ENCODE assay signal across 8 mouse cellular contexts in the genomic region with DNA sequence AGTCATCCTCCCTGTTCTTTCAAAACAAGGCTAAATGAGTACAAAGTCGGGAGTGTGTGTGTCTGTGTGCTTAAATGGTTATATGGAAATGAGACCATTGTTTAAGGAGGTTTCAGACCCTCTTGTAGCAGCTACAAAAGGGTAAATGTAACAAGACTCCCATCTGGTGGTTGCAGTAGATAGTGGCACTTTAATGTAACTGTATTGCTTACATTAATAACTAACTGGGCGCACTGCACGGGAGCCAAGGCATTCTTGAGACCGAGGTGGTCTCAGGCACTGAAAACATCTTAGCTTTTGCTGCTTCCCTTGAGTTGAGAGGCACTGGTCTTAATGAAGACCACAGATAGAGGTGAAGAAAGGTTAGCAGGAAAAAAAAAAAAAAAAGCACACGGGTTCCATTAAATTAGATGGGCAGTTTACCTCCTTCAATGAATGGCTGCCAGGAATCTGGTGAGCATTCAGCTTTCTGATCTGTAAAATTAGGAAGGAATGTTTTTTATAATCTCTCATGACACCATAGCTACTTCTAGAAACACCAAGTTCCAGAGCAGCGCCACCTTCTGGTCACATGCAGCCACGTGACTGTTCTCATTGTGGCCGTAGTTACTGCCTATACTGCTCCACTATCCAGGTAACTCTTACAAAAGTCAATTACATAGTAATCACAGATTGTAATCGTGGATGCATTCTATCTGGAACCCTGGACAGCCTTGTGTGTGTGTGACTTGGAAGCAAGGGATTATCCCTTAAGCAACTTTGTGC. TPM values are rescaled to one million over a fixed set of nuclear protein-coding genes. Genes with fewer than 3 reads are reported as not detected.
DNase-seq lines count a peak whose midpoint lies in the region; ATAC-seq and TF ChIP-seq lines count a peak whose summit lies in the region.

No protein-coding gene starts in this region.

- H3K4me2 ChIP-seq in forebrain, embryonic 13.5 days = 0 out of 2 replicates have a peak overlapping the region, but pooled peaks have one; percentile 22
- peak overlapping the region; percentile 27 for H3K4me2 ChIP-seq in hindbrain, postnatal 0 days (ENCODE audit: low read depth, low read length)
- H3K4me2 ChIP-seq in limb, embryonic 15.5 days = 0 out of 2 replicates have a peak overlapping the region, but pooled peaks have one; percentile 19

- WGBS in lung, adult 2 months = 18% methylated on average over 9 of the region's 9 CpGs
- whole genome bisulfite sequencing in forebrain, embryonic 13.5 days = 36% methylated on average over 9 of the region's 9 CpGs
- WGBS in hindbrain, postnatal 0 days = 32% methylated on average over 9 of the region's 9 CpGs
- WGBS in limb, embryonic 15.5 days = 27% methylated on average over 9 of the region's 9 CpGs

- no peaks in the 10 kb centered on the region for H3K4me1 ChIP-seq in lung, adult 2 months (ENCODE audit: control insufficient read depth, insufficient read depth, low read length)
- H3K4me1 ChIP-seq in forebrain, embryonic 13.5 days = no peaks in the 10 kb centered on the region
- no peaks in the 10 kb centered on the region for H3K4me1 ChIP-seq in hindbrain, postnatal 0 days (ENCODE audit: insufficient read depth, low read length)
- peaks cover 6% of the 10 kb centered on the region; the same call in 1 of the 2 replicates for H3K4me1 ChIP-seq in limb, embryonic 15.5 days

- peaks cover 15% of the 10 kb centered on the region for H3K27me3 ChIP-seq in forebrain, embryonic 13.5 days
- H3K27me3 ChIP-seq in hindbrain, postnatal 0 days (ENCODE audit: insufficient read depth, low read length) = no peaks in the 10 kb centered on the region; the same call in 1 of the 2 replicates
- H3K27me3 ChIP-seq in limb, embryonic 15.5 days = peaks cover 23% of the 10 kb centered on the region

- TF ChIP-seq POLR2A in lung, adult 2 months (IDR thresholded peaks at IDR 0.05; ENCODE audit: borderline replicate concordance, extremely low read depth, low read depth, low read length) = no peak

- no peaks in the 10 kb centered on the region for H3K36me3 ChIP-seq in forebrain, embryonic 13.5 days (ENCODE audit: poor library complexity, severe bottlenecking)
- H3K36me3 ChIP-seq in hindbrain, postnatal 0 days (ENCODE audit: insufficient read depth, low read length) = no peaks in the 10 kb centered on the region
- H3K36me3 ChIP-seq in limb, embryonic 15.5 days = no peaks in the 10 kb centered on the region

- ATAC-seq in forebrain, embryonic 13.5 days = peak; percentile 77
- peak; percentile 82 for ATAC-seq in hindbrain, postnatal 0 days
- no peak for ATAC-seq in limb, embryonic 15.5 days (ENCODE audit: insufficient number of reproducible peaks, low FRiP score, low TSS enrichment, low read depth)

- H3K4me3 ChIP-seq in lung, adult 2 months (replicated peaks; ENCODE audit: extremely low read depth, low read depth, low read length) = no peak overlapping the region
- H3K4me3 ChIP-seq in forebrain, embryonic 13.5 days = no peak overlapping the region
- H3K4me3 ChIP-seq in hindbrain, postnatal 0 days (ENCODE audit: low read length) = no peak overlapping the region
- H3K4me3 ChIP-seq in limb, embryonic 15.5 days = no peak overlapping the region

- H3K9ac ChIP-seq in forebrain, embryonic 13.5 days = no peak overlapping the region
- no peak overlapping the region for H3K9ac ChIP-seq in hindbrain, postnatal 0 days (replicated peaks; ENCODE audit: low read length)
- H3K9ac ChIP-seq in limb, embryonic 15.5 days = no peak overlapping the region

- no peak overlapping the region for H3K27ac ChIP-seq in forebrain, embryonic 13.5 days
- H3K27ac ChIP-seq in hindbrain, postnatal 0 days = no peak overlapping the region
- H3K27ac ChIP-seq in limb, embryonic 15.5 days = no peak overlapping the region

- TF ChIP-seq CTCF in lung, adult 2 months (IDR thresholded peaks at IDR 0.05; ENCODE audit: insufficient read depth, low read length) = peak; percentile 71
- peak; percentile 86 for TF ChIP-seq CTCF in hindbrain, postnatal 0 days (IDR thresholded peaks at IDR 0.05; ENCODE audit: low read depth)

- DNase-seq in lung, adult 2 months = peak; percentile 42
- DNase-seq in lung, postnatal 25 days (ENCODE audit: low spot score) = no peak
- DNase-seq in adrenal gland, postnatal 10 days = peak; percentile 79
- DNase-seq in hindbrain, postnatal 0 days (ENCODE audit: low spot score) = peak; percentile 86
- peak; percentile 81 for DNase-seq in retina, postnatal 1 day
- no peak for DNase-seq in thymus, postnatal 10 days (ENCODE audit: low spot score in 2 of 2)

- H3K9me3 ChIP-seq in forebrain, embryonic 13.5 days (replicated peaks) = no peaks in the 10 kb centered on the region
- H3K9me3 ChIP-seq in hindbrain, postnatal 0 days (ENCODE audit: low read length) = no peaks in the 10 kb centered on the region
- H3K9me3 ChIP-seq in limb, embryonic 15.5 days = no peaks in the 10 kb centered on the region

RNA-seq across cellular contexts. Expression of a gene that starts 5.5 kb away (rescaled TPM):
- polyA plus RNA-seq in lung, adult 2 months (2012; rRNA removed) = 8.6 and 11.8 TPM in 2 replicates
- 1 to 10 TPM in 1 of 2 experiments, under 1 TPM in 1; 0.96 to 1.2 TPM for total RNA-seq in adrenal gland, postnatal 10 days (2021)
- polyA plus RNA-seq in forebrain, embryonic 13.5 days (2015; fragmentation: Nextera tagmentation; extraction: Ambion mirVana) = 0.40 and 0.65 TPM in 2 replicates
- total RNA-seq in hindbrain, postnatal 0 days (2014; rRNA removed) = 2.5 and 3.3 TPM in 2 replicates
- 1.7 and 1.8 TPM in 2 replicates for polyA plus RNA-seq in hindbrain, postnatal 0 days (2015; fragmentation: Nextera tagmentation; extraction: Ambion mirVana)
- polyA plus RNA-seq in limb, embryonic 15.5 days (2015; fragmentation: Nextera tagmentation; extraction: Ambion mirVana) = 4.6 and 4.8 TPM in 2 replicates

RNA-seq across cellular contexts. Expression of a gene that starts 14.6 kb away (rescaled TPM):
- polyA plus RNA-seq in lung, adult 2 months (2012; rRNA removed) = 26.6 and 29.6 TPM in 2 replicates
- 1 to 10 TPM; 6.4 to 7.0 TPM for total RNA-seq in adrenal gland, postnatal 10 days (2021)
- polyA plus RNA-seq in forebrain, embryonic 13.5 days (2015; fragmentation: Nextera tagmentation; extraction: Ambion mirVana) = 1.6 and 1.9 TPM in 2 replicates
- 14.6 and 20.2 TPM in 2 replicates for total RNA-seq in hindbrain, postnatal 0 days (2014; rRNA removed)
- polyA plus RNA-seq in hindbrain, postnatal 0 days (2015; fragmentation: Nextera tagmentation; extraction: Ambion mirVana) = 3.5 and 3.6 TPM in 2 replicates
- 22.9 and 26.9 TPM in 2 replicates for polyA plus RNA-seq in limb, embryonic 15.5 days (2015; fragmentation: Nextera tagmentation; extraction: Ambion mirVana)

Comparison
In these comparisons a context has a peak if more than half of its experiments do, and no peak if none do; other contexts are left out.
1. DNase-seq: peak in lung, adult 2 months (single experiment), adrenal gland, postnatal 10 days (single experiment), hindbrain, postnatal 0 days (single experiment) and retina, postnatal 1 day (single experiment); none in lung, postnatal 25 days (single experiment) and thymus, postnatal 10 days (0 of 2).
2. Peak in every context shown above with its lines, with median percentiles within 50 percentile points of each other: H3K4me2 ChIP-seq.